In the genomic region with DNA sequence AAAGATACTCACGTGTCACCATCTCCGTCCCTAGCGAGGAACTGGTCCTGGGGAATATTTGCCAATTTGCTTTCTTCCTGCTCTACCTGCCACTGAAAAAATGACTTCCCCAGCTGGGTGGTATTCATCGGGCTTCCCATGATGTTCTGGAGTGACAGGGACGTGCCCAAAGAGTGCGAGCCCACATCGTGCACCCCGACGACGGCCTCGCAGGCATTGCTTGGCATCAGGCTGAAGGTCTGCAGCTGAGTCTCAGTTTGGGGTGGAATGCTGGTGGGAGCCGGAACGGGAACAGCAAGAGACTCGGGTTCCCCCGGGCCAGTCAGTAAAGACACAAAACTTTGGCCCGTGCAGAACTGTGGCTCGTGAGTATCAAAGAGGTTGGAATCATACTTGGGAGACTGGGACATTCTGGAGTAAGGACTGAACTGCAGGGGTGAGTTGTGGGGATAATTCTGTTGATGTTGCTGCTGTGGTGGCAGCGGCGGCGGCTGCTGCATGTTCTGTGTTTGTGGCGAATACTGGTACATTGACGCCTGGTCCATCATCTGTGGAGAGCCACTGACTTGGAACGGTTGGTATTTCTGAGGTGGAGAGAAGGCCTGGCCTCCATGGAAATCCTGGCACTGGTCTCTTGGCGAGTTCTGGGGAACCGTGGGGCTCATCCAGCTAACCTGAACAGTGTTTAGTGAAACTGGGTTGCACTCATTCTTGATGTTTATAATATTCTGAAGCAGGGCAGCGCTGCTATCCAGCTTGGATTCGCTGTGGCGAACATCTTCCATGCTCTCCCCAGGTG, we compare ENCODE assay signal across 19 mouse cellular contexts. TPM values are rescaled to one million over a fixed set of nuclear protein-coding genes. Genes with fewer than 3 reads are reported as not detected.
DNase-seq lines count a peak whose midpoint lies in the region; ATAC-seq and TF ChIP-seq lines count a peak whose summit lies in the region.
"Had no signal": no experiment of that assay in that cellular context is flagged by ENCODE, and none has a peak within 500 bp of the region (broad histone marks: within the 10 kb centered on the region; RNA-seq: fewer than 3 reads in every experiment).

No protein-coding gene starts in this region.

- H3K27me3 ChIP-seq in liver, embryonic 11.5 days (replicated peaks; ENCODE audit: control insufficient read depth, insufficient read depth, low read length), result no peaks in the 10 kb centered on the region
- H3K27me3 ChIP-seq in liver, postnatal 0 days (ENCODE audit: insufficient read depth, low read length), result no peaks in the 10 kb centered on the region
- no peaks in the 10 kb centered on the region for H3K27me3 ChIP-seq in intestine, embryonic 14.5 days (replicated peaks; ENCODE audit: control insufficient read depth, insufficient read depth, low read length)
- H3K27me3 ChIP-seq in stomach, embryonic 16.5 days (ENCODE audit: control insufficient read depth, insufficient read depth, low read length), result no peaks in the 10 kb centered on the region
- H3K27me3 ChIP-seq in neural tube, embryonic 15.5 days (replicated peaks), result 0 out of 2 replicates have a peak, but pooled peaks cover 4% of the 10 kb centered on the region
- H3K27me3 ChIP-seq: embryonic facial prominence, embryonic 13.5 days; limb, embryonic 12.5 days had no signal

- no peak for TF ChIP-seq EP300 in liver, postnatal 0 days (IDR thresholded peaks at IDR 0.05; ENCODE audit: low read depth)

- TF ChIP-seq CTCF in liver, postnatal 0 days (IDR thresholded peaks at IDR 0.05; ENCODE audit: low read depth), result no peak

- no peaks in the 10 kb centered on the region for H3K9me3 ChIP-seq in liver, embryonic 11.5 days (ENCODE audit: control insufficient read depth, low read length)
- no peaks in the 10 kb centered on the region for H3K9me3 ChIP-seq in liver, postnatal 0 days (ENCODE audit: low read length)
- H3K9me3 ChIP-seq in intestine, embryonic 14.5 days (ENCODE audit: control insufficient read depth, low read length), result no peaks in the 10 kb centered on the region
- no peaks in the 10 kb centered on the region for H3K9me3 ChIP-seq in stomach, embryonic 16.5 days (replicated peaks; ENCODE audit: control insufficient read depth, low read length)
- H3K9me3 ChIP-seq in neural tube, embryonic 15.5 days (replicated peaks), result no peaks in the 10 kb centered on the region
- H3K9me3 ChIP-seq: embryonic facial prominence, embryonic 13.5 days; forebrain, embryonic 10.5 days; hindbrain, embryonic 12.5 days; limb, embryonic 12.5 days had no signal

- H3K4me3 ChIP-seq in liver, embryonic 11.5 days (ENCODE audit: low read depth, low read length), result no peak overlapping the region
- H3K4me3 ChIP-seq in liver, postnatal 0 days (ENCODE audit: low read depth, low read length), result no peak overlapping the region
- no peak overlapping the region for H3K4me3 ChIP-seq in intestine, embryonic 14.5 days (ENCODE audit: low read depth, low read length)
- H3K4me3 ChIP-seq in stomach, embryonic 16.5 days (replicated peaks; ENCODE audit: low read length), result peak overlapping the region; percentile 14; the same call in 1 of the 2 replicates
- H3K4me3 ChIP-seq in neural tube, embryonic 15.5 days (replicated peaks), result no peak overlapping the region
- H3K4me3 ChIP-seq: forebrain, embryonic 10.5 days; hindbrain, embryonic 12.5 days; limb, embryonic 12.5 days had no signal

- H3K4me1 ChIP-seq in liver, embryonic 11.5 days (replicated peaks; ENCODE audit: control insufficient read depth, insufficient read depth, low read length), result 0 out of 2 replicates have a peak, but pooled peaks cover 6% of the 10 kb centered on the region
- no peaks in the 10 kb centered on the region; the same call in 1 of the 2 replicates for H3K4me1 ChIP-seq in liver, postnatal 0 days (ENCODE audit: insufficient read depth)
- peaks cover 11% of the 10 kb centered on the region for H3K4me1 ChIP-seq in intestine, embryonic 14.5 days (replicated peaks; ENCODE audit: control insufficient read depth, insufficient read depth, low read length)
- peaks cover 8% of the 10 kb centered on the region for H3K4me1 ChIP-seq in stomach, embryonic 16.5 days (ENCODE audit: control insufficient read depth, insufficient read depth, low read length)
- peaks cover 31% of the 10 kb centered on the region for H3K4me1 ChIP-seq in neural tube, embryonic 15.5 days

- no peak overlapping the region for H3K27ac ChIP-seq in liver, embryonic 11.5 days (ENCODE audit: low read depth, low read length)
- H3K27ac ChIP-seq in liver, postnatal 0 days (ENCODE audit: low read depth), result no peak overlapping the region
- H3K27ac ChIP-seq in intestine, embryonic 14.5 days (ENCODE audit: low read depth), result no peak overlapping the region
- peak overlapping the region; percentile 56 for H3K27ac ChIP-seq in stomach, embryonic 16.5 days (ENCODE audit: low read length)
- H3K27ac ChIP-seq in neural tube, embryonic 15.5 days (replicated peaks), result no peak overlapping the region
- H3K27ac ChIP-seq: embryonic facial prominence, embryonic 13.5 days; forebrain, embryonic 10.5 days; hindbrain, embryonic 12.5 days; limb, embryonic 12.5 days had no signal

- ATAC-seq in liver, embryonic 11.5 days (replicated peaks; ENCODE audit: low FRiP score), result no peak
- no peak for ATAC-seq in liver, postnatal 0 days
- no peak for ATAC-seq in intestine, embryonic 14.5 days (replicated peaks; ENCODE audit: low FRiP score, low TSS enrichment, low read depth)
- ATAC-seq in stomach, embryonic 16.5 days (ENCODE audit: insufficient read depth, low FRiP score), result no peak
- no peak for ATAC-seq in neural tube, embryonic 15.5 days (ENCODE audit: low FRiP score)
- ATAC-seq: midbrain, embryonic 16.5 days had no signal

- DNase-seq in heart, adult 11 months, result peak; percentile 88
- DNase-seq in heart, postnatal 14 days, result no peak
- DNase-seq in liver, embryonic 11.5 days (ENCODE audit: low spot score), result peak; percentile 27
- no peak for DNase-seq in liver, postnatal 0 days
- DNase-seq in intestine, embryonic 14.5 days (ENCODE audit: low spot score), result peak; percentile 51
- no peak for DNase-seq in adrenal gland, adult (ENCODE audit: inconsistent age in 2 of 2, low spot score in 1 of 2)
- DNase-seq: adrenal gland, postnatal 36 days; cerebellum, adult 9-10 months; kidney, adult 11 months; layer of hippocampus, adult 9-11 months; right cerebral cortex, postnatal 14 days; thymus, postnatal 25 days had no signal

- H3K9ac ChIP-seq in liver, embryonic 11.5 days (ENCODE audit: low read depth, low read length), result no peak overlapping the region
- H3K9ac ChIP-seq in liver, postnatal 0 days (replicated peaks), result no peak overlapping the region
- H3K9ac ChIP-seq in intestine, embryonic 14.5 days (ENCODE audit: low read length), result no peak overlapping the region
- peak overlapping the region; percentile 60 for H3K9ac ChIP-seq in stomach, embryonic 16.5 days (ENCODE audit: low read length)
- H3K9ac ChIP-seq in neural tube, embryonic 15.5 days (replicated peaks), result no peak overlapping the region
- H3K9ac ChIP-seq: embryonic facial prominence, embryonic 13.5 days; hindbrain, embryonic 12.5 days; limb, embryonic 12.5 days had no signal

- H3K36me3 ChIP-seq in liver, embryonic 11.5 days (ENCODE audit: control insufficient read depth, insufficient read depth, low read length), result peaks cover 26% of the 10 kb centered on the region
- H3K36me3 ChIP-seq in liver, postnatal 0 days (replicated peaks; ENCODE audit: insufficient read depth, low read length), result peaks cover 51% of the 10 kb centered on the region
- H3K36me3 ChIP-seq in intestine, embryonic 14.5 days (ENCODE audit: control insufficient read depth, insufficient read depth, low read length), result peaks cover 55% of the 10 kb centered on the region
- peaks cover 44% of the 10 kb centered on the region for H3K36me3 ChIP-seq in stomach, embryonic 16.5 days (ENCODE audit: control insufficient read depth, insufficient read depth, low read length)
- H3K36me3 ChIP-seq in neural tube, embryonic 15.5 days, result peaks cover 42% of the 10 kb centered on the region

- WGBS in liver, embryonic 11.5 days, result 94% methylated on average over 28 of the region's 28 CpGs
- 91% methylated on average over 28 of the region's 28 CpGs for WGBS in liver, postnatal 0 days (ENCODE audit: insufficient replicate concordance)
- 92% methylated on average over 28 of the region's 28 CpGs for WGBS in intestine, embryonic 14.5 days
- WGBS in stomach, embryonic 16.5 days, result 90% methylated on average over 28 of the region's 28 CpGs
- 96% methylated on average over 28 of the region's 28 CpGs for WGBS in neural tube, embryonic 15.5 days

- no peak overlapping the region for H3K4me2 ChIP-seq in liver, embryonic 11.5 days
- no peak overlapping the region for H3K4me2 ChIP-seq in liver, postnatal 0 days (ENCODE audit: low read depth, low read length)
- H3K4me2 ChIP-seq in intestine, embryonic 14.5 days (ENCODE audit: low read length), result no peak overlapping the region
- H3K4me2 ChIP-seq in stomach, embryonic 16.5 days (ENCODE audit: low read depth, low read length), result peak overlapping the region; percentile 56
- H3K4me2 ChIP-seq in neural tube, embryonic 15.5 days, result no peak overlapping the region
- H3K4me2 ChIP-seq: hindbrain, embryonic 12.5 days; limb, embryonic 12.5 days had no signal

- intact Hi-C loops in heart, postnatal 14 days (cut with DNase I), result no loop called here

RNA-seq across cellular contexts. Expression of gene Nfkbiz, which starts 20.8 kb away (rescaled TPM):
- total RNA-seq in heart, postnatal 14 days (2021), result 1 to 10 TPM; 2.9 to 3.3 TPM
- 4.5 and 4.6 TPM in 2 replicates for polyA plus RNA-seq in liver, embryonic 11.5 days (2014; fragmentation: Nextera tagmentation; extraction: Ambion mirVana)
- 2.7 and 3.2 TPM in 2 replicates for polyA plus RNA-seq in liver, postnatal 0 days (2015; fragmentation: Nextera tagmentation; extraction: Ambion mirVana)
- polyA plus RNA-seq in intestine, embryonic 14.5 days (2014; fragmentation: Nextera tagmentation; extraction: Ambion mirVana), result 8.9 and 10.8 TPM in 2 replicates
- polyA plus RNA-seq in stomach, embryonic 16.5 days (2015; fragmentation: Nextera tagmentation; extraction: Ambion mirVana), result 10.0 and 10.6 TPM in 2 replicates
- polyA plus RNA-seq in neural tube, embryonic 15.5 days (2015; fragmentation: Nextera tagmentation; extraction: Ambion mirVana), result 2.0 and 3.3 TPM in 2 replicates

Comparison
In these comparisons a context has a peak if more than half of its experiments do, and no peak if none do; other contexts are left out.
1. DNase-seq: peak in heart, adult 11 months (single experiment), liver, embryonic 11.5 days (single experiment) and intestine, embryonic 14.5 days (single experiment); none in heart, postnatal 14 days (0 of 2), liver, postnatal 0 days (single experiment) and adrenal gland, adult (0 of 2).